Mouse (Mus musculus) liver, postnatal 0 days (tissue): Measurements from ENCODE around the gene Lysmd2.

Experiments used
- CTCF ChIP-seq: sonication (generic); IDR thresholded peaks from 2 replicates; pipeline ENCODE4 v1.5.1; 2016; ENCODE audit warnings: antibody characterized with exemption, low read depth
- EP300 ChIP-seq: IDR thresholded peaks from 2 replicates; pipeline ENCODE4 v1.6.1; 2016; ENCODE audit warnings: antibody characterized with exemption, low read depth, mild to moderate bottlenecking

DNA sequence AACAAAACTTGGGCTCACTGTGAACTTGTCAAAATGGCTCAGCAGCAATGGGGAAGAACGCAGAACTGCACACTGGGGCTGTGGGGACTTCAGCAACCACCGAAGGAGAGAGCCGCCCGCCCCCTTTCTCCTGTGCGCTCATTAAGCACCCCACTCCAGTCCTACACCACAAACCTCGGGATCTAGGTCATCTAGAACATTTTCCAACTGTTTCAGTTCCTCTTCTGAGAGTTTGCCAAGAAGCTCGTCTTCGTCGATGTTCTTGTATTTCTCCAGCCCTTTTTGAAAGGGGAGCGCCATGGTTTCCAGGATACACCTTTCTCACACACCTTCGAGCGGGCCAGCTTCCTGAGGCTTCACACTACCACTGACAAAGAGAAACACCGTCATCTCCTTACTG, 28.5 kb upstream of the Lysmd2 start:
- TF ChIP-seq CTCF (no peak), EP300 (no peak)
